Mouse (Mus musculus) spleen, embryonic (tissue): ENCODE measurements at regions not wholly inside any gene's neighbourhood (a gene's known extent, or its start where the extent isn't known, plus 50 kb on each side); places are given as distances from the start of the nearest gene placed in this dataset.
"Not testable (repeated sequence)": the region's sequence is repeated elsewhere in the genome, so short reads cannot be mapped to it uniquely, and the experiment has no call there.

Source experiments
- CTCF ChIA-PET: fragments of 350-600 bp; sonication (Branson Sonifier 250); formaldehyde crosslinking; loops from one replicate; lab custom pipeline; 2022; lab: Charles Lee

DNA sequence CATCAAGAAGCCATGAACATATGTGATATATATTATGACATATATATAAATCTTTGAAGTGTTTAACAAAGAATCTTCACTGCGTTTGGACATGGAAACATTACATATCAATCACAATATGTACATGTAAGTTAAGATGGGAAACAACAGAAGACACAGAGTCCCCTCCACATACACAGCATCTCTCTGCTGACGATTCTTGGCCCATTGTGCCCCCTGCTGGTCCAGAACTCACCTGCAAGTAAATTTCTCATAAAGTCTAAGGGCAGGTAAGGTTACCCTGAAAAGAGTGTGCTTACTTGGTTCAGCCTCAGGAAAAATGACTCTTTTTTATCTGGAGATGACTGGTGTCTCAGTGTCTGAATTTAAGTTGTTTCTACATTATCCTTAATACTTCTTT, 243.8 kb upstream of the Zfp386 start:
- CTCF ChIA-PET = not testable (repeated sequence)

DNA sequence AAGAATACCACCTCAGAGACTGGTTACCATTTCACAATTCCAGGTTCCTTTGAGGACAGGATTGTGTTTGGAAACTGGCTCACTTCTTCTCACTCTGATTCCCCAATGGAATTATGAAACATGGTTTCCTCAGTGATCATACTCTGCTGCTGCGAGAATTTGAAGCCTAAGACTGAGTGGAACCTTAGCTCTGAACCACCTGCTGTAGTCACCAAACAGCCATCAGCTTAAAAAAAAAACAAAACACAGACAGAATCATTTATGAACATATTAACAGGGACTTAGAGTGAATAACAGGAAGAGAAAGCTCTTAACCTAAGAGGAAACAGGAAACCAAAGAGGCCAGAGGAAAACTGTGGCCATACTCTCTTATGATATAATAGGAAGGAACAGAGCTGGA, 239.5 kb upstream of the Zfp386 start:
- CTCF ChIA-PET = no interaction called here
